Mouse (Mus musculus) layer of hippocampus, postnatal 14 days (tissue): ENCODE data around the gene Hdac4. TPM values are rescaled to one million over a fixed set of nuclear protein-coding genes. Genes with fewer than 3 reads are reported as not detected.

Experiments
- DNase-seq, 2 experiments: peaks; one replicate each; pipeline ENCODE4 v3.0.0; 2021 to 2022; ENCODE audit warnings: low spot score in 2 of 2, mixed read lengths in 1 of 2
- total RNA-seq, 2 experiments: library from RNA; stranded (reverse); gene quantifications; 2 replicates each; pipeline ENCODE4 v1.2.3; 2021

Hdac4 gene
- total RNA-seq, 2 experiments from 2014 or later, result 96.2 to 98.7 TPM

- no peak for DNase-seq
These were observed 312.4 kb downstream of the Hdac4 start for GRCm38 (mm10) chr1:91883115-91883514.

- no peak for DNase-seq
These were observed 314.6 kb downstream of the Hdac4 start for GRCm38 (mm10) chr1:91880899-91881298.

- DNase-seq, result peak in 1 of 2 experiments; percentile 26
These were observed 315.3 kb downstream of the Hdac4 start for GRCm38 (mm10) chr1:91880156-91880555.
